Mouse (Mus musculus) C2C12 (cell line): ENCODE measurements around the gene Zfp94.

Experiments used
- CEBPB ChIP-seq: IDR thresholded peaks from one replicate; pipeline ENCODE4 v1.6.1; 2011; ENCODE audit warnings: low read depth, mild to moderate bottlenecking, control low read depth, moderate library complexity
- CTCF ChIP-seq: IDR thresholded peaks from one replicate; pipeline ENCODE4 v1.5.1; 2011; ENCODE audit not compliant: control insufficient read depth, insufficient read depth, insufficient read length
- MAX ChIP-seq: IDR thresholded peaks from one replicate; pipeline ENCODE4 v1.6.1; 2011; ENCODE audit warnings: mild to moderate bottlenecking, control low read depth
- MYOD1 ChIP-seq: IDR thresholded peaks from one replicate; pipeline ENCODE4 v1.6.1; 2011; ENCODE audit warnings: low read depth; ENCODE audit not compliant: control insufficient read depth, insufficient read length
- MYOG ChIP-seq: IDR thresholded peaks from one replicate; pipeline ENCODE4 v1.6.1; 2011; ENCODE audit not compliant: control insufficient read depth, insufficient read length; ENCODE audit errors: extremely low read depth
- USF1 ChIP-seq: IDR thresholded peaks from one replicate; pipeline ENCODE4 v1.6.1; 2011; ENCODE audit warnings: low read depth, mild to moderate bottlenecking, control low read depth, moderate library complexity

- TF ChIP-seq CTCF (no peak), MAX (no peak), MYOD1 (no peak), CEBPB (no peak), USF1 (no peak), MYOG (no peak)
These were observed 48.0 kb downstream of the Zfp94 start for GRCm38 (mm10) chr7:24268176-24269155.
